Mouse (Mus musculus) CH12.LX (cell line): ENCODE data around the gene N4bp2l1. TPM values are rescaled to one million over a fixed set of nuclear protein-coding genes. Genes with fewer than 3 reads are reported as not detected.

ENCODE experiments used
- DNase-seq: peaks from one replicate; pipeline ENCODE4 v3.0.0-alpha.2; 2013; ENCODE audit errors: extremely low read depth
- H3K27ac ChIP-seq: 2 replicates; pipeline ENCODE4 v1.5.1; 2012; ENCODE audit warnings: low read depth, mild to moderate bottlenecking, control low read depth, moderate library complexity; ENCODE audit not compliant: insufficient read depth
- H3K27me3 ChIP-seq: replicated peaks from 2 replicates; pipeline ENCODE3; 2012; ENCODE audit warnings: inconsistent platforms
- H3K36me3 ChIP-seq, 2 experiments: replicated peaks in 1 of 2; 2 replicates each; pipeline versions ENCODE3 to v1.6.1; 2012; ENCODE audit warnings: inconsistent platforms in 1 of 2, low read length in 1 of 2, mild to moderate bottlenecking in 1 of 2, mixed read lengths in 1 of 2, moderate library complexity in 1 of 2; ENCODE audit not compliant: control insufficient read depth in 1 of 2, insufficient read depth in 1 of 2
- H3K4me1 ChIP-seq, 2 experiments: 2 replicates each; pipeline ENCODE4 v1.6.1; 2012; ENCODE audit warnings: inconsistent platforms in 1 of 2, moderate library complexity in 1 of 2; ENCODE audit not compliant: insufficient read depth in 2 of 2, control insufficient read depth in 1 of 2
- H3K4me2 ChIP-seq: 2 replicates; pipeline ENCODE4 v1.6.1; 2012; ENCODE audit warnings: low read depth, mild to moderate bottlenecking, control low read depth; ENCODE audit not compliant: poor library complexity, insufficient read depth, severe bottlenecking
- H3K4me3 ChIP-seq, 3 experiments: fragments of 150-350 bp in 1 of 3; sonication (generic) in 1 of 3; replicated peaks in 1 of 3; 2 replicates each; pipeline versions ENCODE3 to v1.5.1; 2011 to 2012; ENCODE audit warnings: low read depth in 2 of 3, low read length in 2 of 3, mild to moderate bottlenecking in 2 of 3, moderate library complexity in 2 of 3, control low read depth in 1 of 3, improper control_type of control experiment in 1 of 3, inconsistent platforms in 1 of 3, mixed read lengths in 1 of 3; ENCODE audit not compliant: poor library complexity in 1 of 3
- H3K79me2 ChIP-seq: replicated peaks from 2 replicates; pipeline ENCODE4 v1.6.1; 2012; ENCODE audit warnings: mild to moderate bottlenecking, moderate library complexity; ENCODE audit not compliant: control insufficient read depth, poor library complexity, insufficient read depth, severe bottlenecking; ENCODE audit errors: extremely low read depth
- H3K9ac ChIP-seq: 2 replicates; pipeline ENCODE4 v1.6.1; 2012; ENCODE audit warnings: low read depth, mild to moderate bottlenecking, control low read depth, moderate library complexity; ENCODE audit not compliant: insufficient read depth
- H3K9me3 ChIP-seq: replicated peaks from 2 replicates; pipeline ENCODE3; 2012; ENCODE audit warnings: low read length, inconsistent platforms, mixed read lengths
- CHD2 ChIP-seq: IDR thresholded peaks from 2 replicates; pipeline ENCODE4 v1.6.1; 2011; ENCODE audit warnings: low read length, improper control_type of control experiment
- CTCF ChIP-seq, 2 experiments: IDR thresholded peaks in 1 of 2; conservative IDR thresholded peaks in 1 of 2; 2 replicates each; pipeline ENCODE4 v1.5.1; 2011 to 2012; ENCODE audit warnings: low read depth in 2 of 2, low read length in 2 of 2, improper control_type of control experiment in 1 of 2, inconsistent platforms in 1 of 2, mild to moderate bottlenecking in 1 of 2, moderate library complexity in 1 of 2
- ELF1 ChIP-seq: IDR thresholded peaks from 2 replicates; pipeline ENCODE4 v1.6.1; 2014; ENCODE audit warnings: low read depth, mild to moderate bottlenecking, inconsistent platforms, low read length, improper control_type of control experiment
- EP300 ChIP-seq: IDR thresholded peaks from 2 replicates; pipeline ENCODE4 v1.6.1; 2011; ENCODE audit warnings: low read length, improper control_type of control experiment
- ETS1 ChIP-seq: conservative IDR thresholded peaks from 2 replicates; pipeline ENCODE4 v1.6.1; 2012; ENCODE audit warnings: low read depth, mild to moderate bottlenecking, inconsistent platforms, low read length, improper control_type of control experiment, moderate library complexity
- GABPA ChIP-seq: IDR thresholded peaks from 2 replicates; pipeline ENCODE4 v1.6.1; 2012; ENCODE audit warnings: low read depth, low read length, improper control_type of control experiment, inconsistent platforms; ENCODE audit not compliant: insufficient replicate concordance
- JUN ChIP-seq: IDR thresholded peaks from 2 replicates; pipeline ENCODE4 v1.6.1; 2011; ENCODE audit warnings: low read depth, mild to moderate bottlenecking, low read length, improper control_type of control experiment, moderate library complexity; ENCODE audit not compliant: insufficient read depth
- JUND ChIP-seq: conservative IDR thresholded peaks from 2 replicates; pipeline ENCODE4 v1.6.1; 2011; ENCODE audit warnings: low read depth, low read length, improper control_type of control experiment
- MAFK ChIP-seq: IDR thresholded peaks from 2 replicates; pipeline ENCODE4 v1.6.1; 2011; ENCODE audit warnings: low read length, improper control_type of control experiment; ENCODE audit not compliant: insufficient replicate concordance
- MAX ChIP-seq: IDR thresholded peaks from 2 replicates; pipeline ENCODE4 v1.6.1; 2011; ENCODE audit warnings: low read length, improper control_type of control experiment
- MXI1 ChIP-seq: IDR thresholded peaks from 2 replicates; pipeline ENCODE4 v1.6.1; 2011; ENCODE audit warnings: mild to moderate bottlenecking, low read depth, low read length, improper control_type of control experiment
- MYC ChIP-seq: IDR thresholded peaks from 2 replicates; pipeline ENCODE4 v1.6.1; 2011; ENCODE audit warnings: low read depth, mild to moderate bottlenecking, improper control_type of control experiment, low read length
- NELFE ChIP-seq: IDR thresholded peaks from 2 replicates; pipeline ENCODE4 v1.6.1; 2011; ENCODE audit warnings: low read depth, low read length, improper control_type of control experiment
- NRF1 ChIP-seq: IDR thresholded peaks from 2 replicates; pipeline ENCODE4 v1.6.1; 2014; ENCODE audit warnings: low read depth, mild to moderate bottlenecking, inconsistent platforms, low read length, improper control_type of control experiment, moderate library complexity
- POLR2A ChIP-seq: IDR thresholded peaks from 2 replicates; pipeline ENCODE4 v1.6.1; 2011; ENCODE audit warnings: low read depth, mild to moderate bottlenecking, improper control_type of control experiment, low read length
- POLR2AphosphoS2 ChIP-seq: IDR thresholded peaks from 2 replicates; pipeline ENCODE4 v1.6.1; 2011; ENCODE audit warnings: low read depth, low read length, improper control_type of control experiment
- RAD21 ChIP-seq: IDR thresholded peaks from 2 replicates; pipeline ENCODE4 v1.6.1; 2011; ENCODE audit warnings: low read depth, mild to moderate bottlenecking, low read length, improper control_type of control experiment, moderate library complexity
- SIN3A ChIP-seq: IDR thresholded peaks from 2 replicates; pipeline ENCODE4 v1.6.1; 2012; ENCODE audit warnings: low read length, improper control_type of control experiment, inconsistent platforms
- TCF12 ChIP-seq: IDR thresholded peaks from 2 replicates; pipeline ENCODE4 v1.6.1; 2014; ENCODE audit warnings: low read depth, mild to moderate bottlenecking, inconsistent platforms, low read length, improper control_type of control experiment
- UBTF ChIP-seq: IDR thresholded peaks from 2 replicates; pipeline ENCODE4 v1.6.1; 2012; ENCODE audit warnings: low read depth, mild to moderate bottlenecking, inconsistent platforms, low read length, improper control_type of control experiment, moderate library complexity
- USF1 ChIP-seq: IDR thresholded peaks from 2 replicates; pipeline ENCODE4 v1.6.1; 2014; ENCODE audit warnings: low read depth, mild to moderate bottlenecking, inconsistent platforms, low read length, improper control_type of control experiment
- ZC3H11A ChIP-seq: IDR thresholded peaks from 2 replicates; pipeline ENCODE4 v1.6.1; 2012; ENCODE audit warnings: low read depth, mild to moderate bottlenecking, inconsistent platforms, low read length, improper control_type of control experiment
- ZKSCAN1 ChIP-seq: IDR thresholded peaks from 2 replicates; pipeline ENCODE4 v1.6.1; 2012; ENCODE audit warnings: low read depth, inconsistent platforms, low read length, improper control_type of control experiment, borderline replicate concordance
- ZMIZ1 ChIP-seq: IDR thresholded peaks from 2 replicates; pipeline ENCODE4 v1.6.1; 2012; ENCODE audit warnings: low read depth, mild to moderate bottlenecking, inconsistent platforms, low read length, improper control_type of control experiment
- ZNF384 ChIP-seq: IDR thresholded peaks from 2 replicates; pipeline ENCODE4 v1.6.1; 2012; ENCODE audit warnings: low read depth, low read length, improper control_type of control experiment, inconsistent platforms
- dilution Hi-C: fragments of 300-500 bp; cut with MboI; formaldehyde crosslinking; loops from 2 replicates; pipeline ENCODE4 v1.14.3; 2020; ENCODE audit warnings: low sequenced_read_pairs; ENCODE audit not compliant: extremely low pct_unique_long_range_greater_than_20kb, extremely low pct_ligation_motif_present
- in situ Hi-C: fragments of 300-500 bp; cut with MboI; formaldehyde crosslinking; loops from 3 replicates; pipeline ENCODE4 v1.14.3; 2019; ENCODE audit warnings: low sequenced_read_pairs, low pct_ligation_motif_present, low pct_unique_long_range_greater_than_20kb, mixed read lengths
- polyA plus RNA-seq: library from polyadenylated mRNA; unstranded; fragments of >175 nt; gene quantifications from 2 replicates; pipeline ENCODE4 v1.2.1, GENCODE M21; 2012; ENCODE audit warnings: low read depth; ENCODE audit not compliant: insufficient read length
- total RNA-seq, 2 experiments: library from RNA; depleted of rRNA; stranded (reverse); fragments of 300-350 nt in 1 of 2; fragments of >200 nt in 1 of 2; gene quantifications; 2 replicates each; pipeline ENCODE4 v1.2.3; 2012 to 2014

The N4bp2l1 gene
- total and polyA plus RNA-seq, 3 experiments: 9.5 to 18.6 (median 10.2) TPM

GRCm38 (mm10) chr5:150583622-150584336, 13.2 kb downstream of the N4bp2l1 start:
- TF ChIP-seq ZNF384 (no peak), GABPA (no peak), NELFE (no peak), TCF12 (no peak), NRF1 (no peak), ZMIZ1 (no peak), ZKSCAN1 (no peak), SIN3A (no peak), EP300 (no peak), MAFK (no peak), MAX (0 out of 2 replicates have a peak, but pooled peaks have one; percentile 20), JUN (no peak), POLR2AphosphoS2 (no peak), ETS1 (no peak), ELF1 (0 out of 2 replicates have a peak, but pooled peaks have one; percentile 12), USF1 (no peak), JUND (no peak), ZC3H11A (no peak), MXI1 (no peak), UBTF (no peak), CHD2 (no peak), RAD21 (no peak), POLR2A (no peak), CTCF (conservative IDR thresholded peaks at IDR 0.05 in 1 of 2, IDR thresholded peaks at IDR 0.05 in 1 of 2; ENCODE audit: low read depth in 2 of 2, low read length in 2 of 2) (no peak), MYC (peak; percentile 68; the same call in 1 of the 2 replicates)
- no peaks in the 10 kb centered on the region for H3K9me3 ChIP-seq
- H3K4me1 ChIP-seq: peaks cover 13 to 16% of the 10 kb centered on the region in 2 experiments
- H3K27ac ChIP-seq: peak overlapping the region; percentile 56; the same call in 1 of the 2 replicates
- no peak overlapping the region for H3K4me2 ChIP-seq
- no peaks in the 10 kb centered on the region for H3K79me2 ChIP-seq
- peak overlapping the region; percentile 1; the same call in 1 of the 2 replicates for H3K9ac ChIP-seq
- no peaks in the 10 kb centered on the region for H3K27me3 ChIP-seq
- in situ Hi-C loops: no loop called here
- DNase-seq: peak; percentile 29
- dilution Hi-C loops: no loop called here
- peaks cover 0 to 20% of the 10 kb centered on the region in 2 experiments for H3K36me3 ChIP-seq
- peak overlapping the region in 1 of 3 experiments; percentile 21 for H3K4me3 ChIP-seq
